Mouse (Mus musculus): ENCODE measurements around the gene Cntnap5c.

The Cntnap5c gene

DNA sequence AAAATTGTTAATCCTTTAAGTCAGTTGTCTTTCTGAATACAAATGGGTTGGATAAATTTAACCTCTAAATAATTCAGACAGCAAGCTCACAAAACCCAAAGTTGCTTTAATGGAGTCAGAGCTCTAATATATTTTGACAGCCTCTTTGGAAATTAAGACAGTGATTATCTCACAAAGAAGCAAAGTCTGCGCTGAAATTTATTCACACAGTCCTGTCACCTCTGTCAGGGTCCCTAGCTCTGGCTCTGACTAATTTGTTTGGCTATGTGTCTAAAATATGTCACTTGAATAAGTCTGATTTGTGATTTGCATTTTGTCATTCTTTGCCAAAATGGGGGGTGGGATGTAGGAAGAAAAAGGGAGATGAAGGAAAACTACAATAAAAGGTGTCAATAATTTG is 234.0 kb downstream of the Cntnap5c start:
- no peak for DNase-seq (ENCODE audit: low spot score)

DNA sequence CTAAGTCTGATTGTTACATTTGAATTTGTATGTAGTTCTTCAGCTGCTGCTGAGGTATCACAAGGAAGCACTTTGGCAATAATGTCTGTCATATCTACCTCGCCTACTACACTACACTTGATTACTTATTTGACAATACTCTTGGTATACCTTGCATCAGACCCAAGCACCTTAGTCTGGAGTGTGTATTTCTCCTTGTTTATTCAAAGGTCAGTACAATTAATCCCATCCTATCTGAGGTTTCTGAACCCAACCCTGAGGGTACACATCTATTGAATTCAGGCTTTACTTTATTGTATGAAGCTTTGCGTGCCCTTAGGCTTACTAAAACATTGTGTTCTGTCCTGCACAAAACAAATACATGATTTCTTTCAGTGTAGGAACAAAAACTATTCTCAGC is 235.1 kb downstream of the Cntnap5c start:
- DNase-seq (ENCODE audit: low spot score) = no peak

DNA sequence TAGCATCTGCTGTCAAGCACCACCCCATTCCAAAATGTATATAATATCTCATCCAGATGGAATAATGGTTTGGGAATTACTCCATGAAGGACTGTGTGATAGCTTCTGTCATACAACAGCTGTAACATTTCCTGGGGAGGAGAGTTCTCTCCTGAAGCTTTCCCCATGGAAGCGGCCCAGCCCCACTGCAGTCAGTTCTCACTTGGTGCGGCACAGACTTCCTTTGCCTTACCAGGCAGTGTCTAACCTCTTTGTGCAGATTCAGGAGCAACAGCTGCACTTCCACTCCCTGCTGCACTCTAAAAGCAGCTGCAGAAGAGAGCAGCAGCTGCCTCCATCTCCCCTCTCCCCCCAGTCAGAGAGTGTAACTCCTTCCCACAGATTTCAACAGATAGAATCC is 271.8 kb downstream of the Cntnap5c start:
- no peak for DNase-seq (ENCODE audit: low spot score)

DNA sequence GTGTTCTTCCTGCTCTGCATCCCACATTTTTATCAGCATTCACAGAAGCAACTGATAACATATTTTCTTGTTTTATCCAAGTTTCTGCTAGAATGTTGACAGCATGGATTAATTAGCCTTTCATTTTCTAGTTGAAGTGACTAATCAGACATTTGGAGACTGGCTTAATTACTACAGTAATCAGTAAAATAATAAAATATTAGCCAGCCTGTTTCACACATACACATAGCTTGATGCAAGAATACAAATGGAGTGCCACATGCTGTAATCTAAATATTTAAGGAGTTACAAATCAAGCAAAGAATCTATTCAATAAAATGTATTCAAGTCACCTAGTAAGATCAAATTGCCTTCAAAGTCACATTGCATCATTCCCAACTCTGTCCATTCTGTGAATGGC is 275.8 kb downstream of the Cntnap5c start:
- no peak for DNase-seq (ENCODE audit: low spot score)

DNA sequence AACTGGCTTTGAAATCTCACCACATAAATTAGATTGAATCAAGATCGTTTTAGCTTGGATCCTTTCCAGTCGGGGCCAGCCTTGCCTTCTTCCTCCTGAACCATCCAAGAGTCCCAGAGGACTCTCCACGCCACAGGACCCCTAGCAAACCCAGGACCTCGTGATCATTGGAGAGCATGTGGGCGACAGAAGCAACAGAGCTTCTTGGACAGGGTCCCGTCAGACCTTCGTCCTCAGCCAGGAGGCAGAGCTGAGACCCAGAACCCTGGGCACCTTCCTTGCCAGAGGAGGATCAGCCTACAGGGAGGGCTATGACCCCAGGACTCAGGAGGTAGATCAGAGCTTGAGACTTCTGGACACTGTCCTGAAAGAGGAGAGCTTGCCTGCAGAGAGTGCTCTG is 300.5 kb downstream of the Cntnap5c start:
- no peak for DNase-seq (ENCODE audit: low spot score)

DNA sequence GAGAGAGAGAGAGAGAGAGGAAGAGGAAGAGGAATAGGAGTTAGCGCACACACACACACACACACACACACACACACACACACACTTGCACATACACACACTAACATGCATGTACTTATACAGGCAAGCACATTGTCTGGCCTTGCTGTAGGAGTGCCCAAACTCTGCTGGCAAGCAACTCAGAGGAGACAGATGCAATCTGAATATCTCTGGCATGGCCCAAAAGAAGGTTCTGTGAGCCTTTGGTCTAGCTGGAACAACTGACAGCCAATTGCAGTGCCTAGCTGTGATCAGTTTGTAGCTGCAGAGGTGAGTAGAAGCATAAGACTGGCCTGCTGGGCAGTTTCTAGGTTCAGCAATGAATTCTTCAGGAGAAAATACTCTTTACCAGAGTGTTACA is 313.3 kb downstream of the Cntnap5c start:
- no peak for DNase-seq (ENCODE audit: low spot score)

DNA sequence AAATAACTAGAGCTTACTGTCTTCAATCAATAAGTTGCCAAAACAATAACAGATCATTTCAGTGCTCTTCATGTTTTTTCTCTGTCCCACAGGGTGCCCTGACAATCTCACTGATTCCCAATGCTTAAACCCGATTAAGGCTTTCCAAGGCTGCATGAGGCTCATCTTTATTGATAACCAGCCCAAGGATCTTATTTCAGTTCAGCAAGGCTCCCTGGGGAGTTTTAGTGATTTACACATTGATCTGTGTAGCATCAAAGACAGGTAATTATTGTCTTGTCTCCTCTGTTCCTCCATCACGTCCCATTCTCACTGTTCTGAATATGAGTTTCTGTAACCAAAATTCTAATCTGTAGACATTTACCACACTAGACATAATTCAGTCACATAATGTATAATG is 335.1 kb downstream of the Cntnap5c start:
- DNase-seq (ENCODE audit: low spot score) = no peak

DNA sequence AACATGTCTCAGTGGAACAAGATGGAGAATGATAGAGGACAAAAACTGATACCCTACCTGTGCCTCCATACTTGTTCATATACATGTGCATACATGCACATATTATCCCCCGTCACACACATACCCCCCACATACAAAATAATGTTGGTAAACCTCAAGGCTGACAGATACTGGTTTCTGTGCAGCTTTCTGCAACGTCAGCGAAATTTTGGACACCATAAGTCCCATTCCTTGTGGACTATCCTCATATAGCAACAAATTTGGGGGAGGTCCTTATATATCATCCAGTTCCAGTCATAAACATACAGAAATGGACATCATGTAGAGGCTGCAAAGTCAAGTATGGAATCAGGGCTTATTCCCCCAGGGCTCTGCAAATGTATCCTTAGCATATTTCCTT is 338.5 kb downstream of the Cntnap5c start:
- DNase-seq (ENCODE audit: low spot score) = no peak

DNA sequence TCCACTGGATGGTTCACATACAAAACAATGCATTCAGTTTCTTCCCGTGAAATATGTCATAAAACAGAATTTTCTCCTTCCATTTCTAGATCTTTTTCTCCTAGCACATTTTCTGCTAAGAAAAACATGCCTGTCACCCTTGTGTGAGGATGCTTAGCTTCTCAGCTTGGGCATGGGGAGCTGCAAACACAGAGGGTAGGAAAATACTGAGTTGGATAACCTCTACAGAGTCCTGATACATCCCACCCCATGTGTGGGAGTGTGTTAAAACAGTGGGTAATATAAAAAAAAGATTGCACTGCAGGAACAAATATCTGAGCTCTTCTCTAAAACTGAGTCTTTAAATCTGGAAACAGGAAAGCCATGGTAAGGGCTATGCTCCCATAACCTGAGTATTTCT is 339.0 kb downstream of the Cntnap5c start:
- no peak for DNase-seq (ENCODE audit: low spot score)

DNA sequence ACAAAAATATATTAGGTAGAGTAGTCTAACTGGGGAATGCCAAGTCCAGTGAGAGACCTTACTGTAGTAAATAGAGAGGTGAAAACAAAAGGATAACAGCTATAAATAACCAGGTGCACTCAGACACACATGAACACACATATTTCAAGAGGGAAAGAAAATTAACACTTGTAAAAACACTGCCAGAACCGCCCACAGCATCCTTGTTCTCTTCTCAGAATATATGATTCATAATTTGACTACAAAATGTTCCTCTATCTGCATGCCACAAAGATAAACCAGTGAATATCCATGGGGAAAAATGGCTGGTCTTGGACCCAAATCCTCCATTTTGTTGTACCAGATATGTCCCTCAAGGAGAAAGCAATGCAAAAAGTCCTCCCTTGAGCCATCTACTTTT is 417.8 kb downstream of the Cntnap5c start:
- no peak for DNase-seq (ENCODE audit: low spot score)

DNA sequence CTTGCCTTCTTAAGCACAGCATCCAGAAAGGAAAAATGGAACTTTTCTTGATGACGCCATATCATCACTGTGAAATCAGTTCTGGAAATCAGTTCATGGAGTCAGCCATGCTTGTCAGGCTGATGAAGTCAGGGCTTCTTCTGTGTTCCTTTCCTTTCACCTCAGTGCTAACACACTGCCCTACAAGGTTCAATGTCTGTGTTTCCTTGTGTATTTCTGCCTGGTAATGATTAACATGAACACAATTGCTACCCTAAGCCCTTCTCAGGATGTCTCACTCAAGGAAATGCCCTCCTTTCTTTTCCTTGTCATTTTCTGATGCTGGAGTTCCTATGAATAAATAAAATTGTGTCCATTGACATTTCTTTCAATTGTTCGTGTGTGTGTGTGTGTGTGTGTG is 431.8 kb downstream of the Cntnap5c start:
- no peak for DNase-seq (ENCODE audit: low spot score)

DNA sequence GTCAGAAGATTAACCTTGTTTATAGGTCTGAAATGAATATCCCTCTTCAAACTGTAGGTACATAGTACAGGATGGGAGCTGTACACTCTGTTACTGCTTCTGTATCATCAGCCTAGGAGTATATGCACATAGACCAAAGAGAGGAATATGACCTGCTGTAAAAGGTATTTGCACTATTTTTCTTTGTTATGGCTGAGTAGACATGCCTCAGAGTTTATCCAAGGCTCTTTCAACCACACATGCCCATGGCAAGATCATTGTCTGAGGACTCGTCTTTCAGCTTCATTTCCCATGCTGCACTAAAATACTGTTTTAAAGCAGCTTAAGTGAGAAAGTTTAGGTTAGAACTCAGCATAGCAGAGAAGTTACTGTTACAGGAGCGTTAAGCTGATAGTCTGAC is 498.7 kb downstream of the Cntnap5c start:
- DNase-seq (ENCODE audit: low spot score) = no peak

DNA sequence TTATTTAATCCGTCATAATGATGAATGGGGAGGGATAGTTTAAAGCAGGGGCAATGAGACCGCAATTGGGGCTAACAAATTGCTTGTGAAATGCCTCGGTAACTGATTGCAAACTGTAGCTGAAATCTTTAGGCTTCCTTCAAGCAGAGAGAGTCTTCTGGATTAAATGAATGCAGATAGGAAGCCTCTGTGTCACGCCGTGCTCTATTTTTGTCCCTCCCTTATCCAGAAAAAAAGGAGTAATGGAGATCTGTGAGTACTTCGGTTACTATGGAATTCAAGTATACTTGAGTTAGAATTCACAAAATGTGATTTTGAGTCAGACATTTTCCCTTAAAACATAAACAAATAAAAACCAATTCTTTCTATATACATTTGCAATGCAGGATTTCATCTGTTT is 581.9 kb downstream of the Cntnap5c start:
- no peak for DNase-seq (ENCODE audit: low spot score)

DNA sequence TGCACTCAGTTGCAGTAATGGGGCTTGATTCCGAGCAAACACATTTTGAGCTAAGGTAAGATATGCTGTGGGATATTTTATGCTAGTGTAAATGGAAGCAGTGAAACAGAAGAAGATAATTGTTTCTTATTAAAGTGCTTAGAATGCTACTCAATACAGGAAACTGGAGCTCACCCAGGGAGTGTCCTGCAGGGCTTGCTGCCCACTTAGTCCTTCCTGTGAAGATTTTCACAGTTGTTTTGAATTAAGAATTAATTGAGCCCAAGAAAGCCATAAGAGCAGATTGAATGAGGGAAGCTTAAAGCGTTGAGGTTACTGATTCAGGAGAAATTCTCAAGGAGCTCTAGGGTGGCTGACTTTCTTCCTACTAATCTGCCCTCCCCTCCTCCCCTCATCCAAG is 586.9 kb downstream of the Cntnap5c start:
- DNase-seq (ENCODE audit: low spot score) = no peak

DNA sequence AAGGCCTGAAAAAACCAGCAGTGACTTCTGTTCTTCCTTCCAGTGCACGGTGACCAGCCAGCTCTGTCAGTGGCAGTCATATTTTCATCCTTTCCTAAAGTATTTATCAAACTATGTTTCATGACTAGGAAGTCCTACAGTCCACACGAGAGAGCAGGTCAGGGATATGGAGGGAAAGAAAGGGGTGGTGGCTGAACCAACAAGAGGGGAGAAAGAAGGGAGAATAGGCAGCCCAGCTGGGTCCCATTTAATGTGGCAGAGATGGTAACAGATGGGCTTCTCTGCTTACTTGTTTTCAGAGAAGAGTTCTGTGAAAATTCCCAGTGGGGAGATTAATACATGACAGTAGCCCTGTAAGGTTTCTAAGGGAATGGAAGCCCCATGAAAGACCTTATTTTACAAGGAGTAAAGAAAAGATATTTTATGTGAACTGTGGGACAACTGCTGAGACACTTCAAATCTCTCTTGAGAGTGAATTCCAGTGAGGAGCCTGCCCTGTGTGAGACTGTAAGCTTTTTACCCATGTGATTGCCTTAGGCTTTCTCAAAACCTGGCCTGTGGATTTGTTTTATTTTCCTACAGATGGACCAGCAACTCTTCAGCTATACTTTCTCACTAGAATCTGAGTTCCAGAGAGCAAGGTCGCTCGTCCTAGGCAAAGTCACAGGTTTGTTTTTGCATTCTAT is 594.4 kb downstream of the Cntnap5c start:
- no peak for DNase-seq (ENCODE audit: low spot score)

DNA sequence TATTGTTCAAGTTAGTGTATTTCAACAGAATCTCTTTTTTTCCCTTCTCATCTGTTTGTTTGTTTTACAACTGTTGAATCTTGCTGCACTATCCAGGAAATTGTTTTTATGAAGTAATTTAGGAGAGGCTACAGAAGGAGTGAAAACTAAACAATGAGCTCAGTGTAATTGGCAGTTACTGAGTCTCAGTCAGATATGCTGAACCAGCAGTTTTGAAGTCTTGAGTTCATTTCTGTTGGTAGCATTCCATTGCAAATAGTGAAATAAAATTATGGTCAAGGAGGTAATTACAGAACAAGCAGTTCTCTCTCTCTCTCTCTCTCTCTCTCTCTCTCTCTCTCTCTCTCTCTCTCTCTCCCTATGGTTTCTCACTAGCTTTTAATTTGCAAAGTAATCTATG is 600.7 kb downstream of the Cntnap5c start:
- DNase-seq (ENCODE audit: low spot score) = no peak

DNA sequence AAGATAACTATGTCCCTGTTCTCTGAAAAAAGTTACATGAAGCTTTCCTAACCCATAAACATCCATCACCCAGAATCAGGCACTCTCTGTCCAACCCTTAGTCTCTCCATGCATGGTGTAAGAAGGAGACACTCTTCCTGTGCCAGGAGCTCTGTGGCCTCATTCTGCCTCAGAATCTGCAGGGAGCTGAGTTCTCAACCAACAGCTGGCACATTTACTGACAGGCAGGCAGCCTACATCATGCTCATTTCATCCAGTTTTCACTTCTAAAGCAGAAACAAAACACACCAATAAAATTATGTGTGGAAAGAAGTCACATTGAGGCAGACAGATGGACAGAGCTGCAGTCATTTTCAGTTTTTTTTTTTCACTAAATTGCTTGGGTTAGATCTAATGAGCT is 638.4 kb downstream of the Cntnap5c start:
- no peak for DNase-seq (ENCODE audit: low spot score)

DNA sequence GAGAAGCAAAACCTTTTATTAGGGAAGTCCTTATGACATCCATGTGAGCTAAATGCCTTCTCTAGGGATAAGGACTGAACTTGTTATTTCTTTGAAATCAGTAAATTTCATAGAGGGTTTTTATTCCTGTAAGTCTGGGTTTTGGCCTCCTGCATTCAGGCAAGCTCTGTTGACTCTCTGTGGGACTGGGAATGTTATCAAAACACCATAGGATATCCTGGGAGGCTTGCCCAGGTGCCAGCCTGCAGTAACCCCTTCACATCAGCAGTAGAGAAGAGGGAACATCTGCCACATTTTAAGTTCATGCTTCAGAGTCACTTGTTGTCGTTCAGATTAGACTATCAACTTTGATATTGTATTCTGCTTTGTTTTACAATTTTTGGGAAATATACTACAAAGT is 639.4 kb downstream of the Cntnap5c start:
- DNase-seq (ENCODE audit: low spot score) = no peak

DNA sequence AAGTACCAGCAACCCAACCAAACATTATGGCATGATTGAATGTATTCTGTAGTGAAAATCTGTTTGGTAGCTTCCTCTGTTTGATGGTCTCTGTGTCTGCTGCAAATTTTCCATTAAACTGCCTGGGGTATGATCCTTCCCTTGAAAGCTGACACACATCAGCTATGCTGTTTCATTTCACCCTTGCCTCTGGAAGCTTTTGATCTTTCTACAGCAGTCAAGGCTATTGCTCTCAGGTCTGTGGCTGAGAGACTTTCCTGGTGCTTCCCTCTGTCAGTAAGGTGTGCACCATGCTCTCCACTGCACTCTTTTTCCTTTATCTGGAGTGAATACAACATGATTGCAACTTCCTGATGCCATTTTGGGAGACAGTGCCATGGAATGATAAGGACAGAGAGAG is 668.1 kb downstream of the Cntnap5c start:
- no peak for DNase-seq (ENCODE audit: low spot score)
